Mouse (Mus musculus): ENCODE results near the gene Nin. TPM values are rescaled to one million over a fixed set of nuclear protein-coding genes. Genes with fewer than 3 reads are reported as not detected.

Gene Nin
- total RNA-seq, 1 experiment, result 13.9 TPM

DNA sequence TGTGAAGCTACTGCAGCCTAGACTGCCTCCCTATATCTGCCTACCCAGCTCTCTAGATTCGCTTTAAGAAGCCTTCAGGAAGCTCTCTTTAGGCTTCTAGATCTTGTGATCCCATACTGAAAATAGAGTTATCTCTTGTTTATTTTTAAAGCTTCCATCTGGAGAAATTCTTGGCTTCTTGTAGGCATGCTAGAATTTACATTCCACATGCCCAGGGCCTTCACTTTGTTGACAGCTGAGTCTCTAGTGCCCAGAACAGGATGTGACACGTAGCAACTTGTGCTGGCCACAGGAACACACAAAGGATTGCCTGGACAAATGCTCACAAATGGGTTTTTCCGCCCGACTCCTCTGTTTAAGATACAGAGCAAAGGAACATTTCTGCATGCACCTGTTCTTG is 97.6 kb downstream of the Nin start:
- no peaks in the 10 kb centered on the region for H3K9me3 ChIP-seq (ENCODE audit: control insufficient read depth, insufficient read depth, low read depth, low read length)
- no peak overlapping the region for H3K9ac ChIP-seq (ENCODE audit: insufficient read depth, low read depth, low read length, poor library complexity, severe bottlenecking)
- no peak overlapping the region for H3K4me3 ChIP-seq (ENCODE audit: insufficient read depth in 1 of 2, low read depth in 1 of 2, low read length in 2 of 2, poor library complexity in 1 of 2, severe bottlenecking in 1 of 2)
- no peak overlapping the region for H3K27ac ChIP-seq (ENCODE audit: insufficient read depth, low read depth, low read length, poor library complexity, severe bottlenecking)
- TF ChIP-seq ZNF384 (IDR thresholded peaks at IDR 0.05; ENCODE audit: low read depth, low read length) (no peak), ZC3H11A (IDR thresholded peaks at IDR 0.05; ENCODE audit: borderline replicate concordance, low read depth, low read length) (no peak), CHD2 (IDR thresholded peaks at IDR 0.05; ENCODE audit: low read depth, low read length) (no peak), HCFC1 (IDR thresholded peaks at IDR 0.05; ENCODE audit: borderline replicate concordance, insufficient read depth, low read length) (no peak), MAFK (IDR thresholded peaks at IDR 0.05; ENCODE audit: insufficient read depth, low read depth, low read length) (no peak)
- peaks cover 0 to 4% of the 10 kb centered on the region in 2 experiments; a peak in 1 of 4 replicates for H3K4me1 ChIP-seq (ENCODE audit: control insufficient read depth in 2 of 2, insufficient read depth in 2 of 2, low read length in 2 of 2, poor library complexity in 1 of 2)
- in situ Hi-C loops (cut with MboI; ENCODE audit: low sequenced_read_pairs in 2 of 2, unreplicated experiment in 2 of 2), result no loop called here
- H3K36me3 ChIP-seq (ENCODE audit: control insufficient read depth, insufficient read depth, low read length, poor library complexity, severe bottlenecking), result no peaks in the 10 kb centered on the region
- no peak for DNase-seq (ENCODE audit: low read depth, low spot score)

DNA sequence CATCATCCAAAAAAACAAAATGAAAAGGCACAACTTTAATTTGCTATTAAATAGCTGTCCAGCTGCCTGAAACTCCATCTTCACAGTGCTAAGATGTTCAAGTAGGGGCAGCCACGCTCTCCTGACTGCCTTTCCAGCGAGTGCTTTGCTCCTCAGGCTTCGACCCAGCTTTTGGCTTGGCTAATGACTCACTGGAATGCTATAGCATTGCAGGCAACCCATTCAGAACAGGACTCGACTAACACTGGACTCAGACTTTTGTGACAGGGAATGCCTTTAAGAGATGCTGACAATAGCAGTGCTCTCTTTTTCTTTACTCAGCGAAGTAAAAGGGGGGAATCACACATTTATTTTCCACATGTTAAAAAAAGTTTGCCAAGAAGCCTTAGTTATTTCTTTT is 101.8 kb downstream of the Nin start:
- DNase-seq (ENCODE audit: low read depth, low spot score), result no peak
- no peak overlapping the region for H3K27ac ChIP-seq (ENCODE audit: insufficient read depth, low read depth, low read length, poor library complexity, severe bottlenecking)
- in situ Hi-C loops (cut with MboI; ENCODE audit: low sequenced_read_pairs in 2 of 2, unreplicated experiment in 2 of 2), result no loop called here

DNA sequence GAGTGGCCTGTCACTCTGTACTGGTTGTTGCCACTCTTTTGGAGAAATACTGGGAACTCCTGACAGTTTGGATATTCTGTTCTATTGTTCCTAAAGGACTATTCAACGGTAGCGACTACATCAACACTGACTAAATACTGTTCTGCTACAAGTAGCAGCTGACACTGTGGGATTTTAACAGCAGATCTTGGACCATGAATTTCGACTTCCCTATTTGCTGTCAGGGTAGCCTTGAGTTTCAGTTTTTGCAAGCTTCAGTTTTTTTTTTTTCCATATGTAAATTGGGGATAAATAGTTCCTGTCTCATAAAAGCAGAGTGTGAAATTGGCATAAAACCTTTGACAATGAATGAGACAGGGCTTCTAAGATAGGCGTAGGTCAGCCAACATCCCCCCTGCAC is 103.2 kb downstream of the Nin start:
- no peak for DNase-seq (ENCODE audit: low read depth, low spot score)
- no peaks in the 10 kb centered on the region for H3K9me3 ChIP-seq (ENCODE audit: control insufficient read depth, insufficient read depth, low read depth, low read length)
- H3K9ac ChIP-seq (ENCODE audit: insufficient read depth, low read depth, low read length, poor library complexity, severe bottlenecking), result no peak overlapping the region
- H3K4me3 ChIP-seq (ENCODE audit: insufficient read depth in 1 of 2, low read depth in 1 of 2, low read length in 2 of 2, poor library complexity in 1 of 2, severe bottlenecking in 1 of 2), result no peak overlapping the region
- no peaks in the 10 kb centered on the region for H3K4me1 ChIP-seq (ENCODE audit: control insufficient read depth in 2 of 2, insufficient read depth in 2 of 2, low read length in 2 of 2, poor library complexity in 1 of 2)
- H3K27ac ChIP-seq (ENCODE audit: insufficient read depth, low read depth, low read length, poor library complexity, severe bottlenecking), result no peak overlapping the region
- no peaks in the 10 kb centered on the region for H3K36me3 ChIP-seq (ENCODE audit: control insufficient read depth, insufficient read depth, low read length, poor library complexity, severe bottlenecking)
- in situ Hi-C loops (cut with MboI; ENCODE audit: low sequenced_read_pairs in 2 of 2, unreplicated experiment in 2 of 2), result no loop called here
- TF ChIP-seq CHD2 (IDR thresholded peaks at IDR 0.05; ENCODE audit: low read depth, low read length) (no peak), HCFC1 (IDR thresholded peaks at IDR 0.05; ENCODE audit: borderline replicate concordance, insufficient read depth, low read length) (no peak), ZC3H11A (IDR thresholded peaks at IDR 0.05; ENCODE audit: borderline replicate concordance, low read depth, low read length) (no peak), ZNF384 (IDR thresholded peaks at IDR 0.05; ENCODE audit: low read depth, low read length) (no peak), MAFK (IDR thresholded peaks at IDR 0.05; ENCODE audit: insufficient read depth, low read depth, low read length) (no peak)

More for the DNA sequence above, 101.8 kb downstream of the Nin start:
- H3K9ac ChIP-seq (ENCODE audit: insufficient read depth, low read depth, low read length, poor library complexity, severe bottlenecking), result no peak overlapping the region
- TF ChIP-seq ZC3H11A (IDR thresholded peaks at IDR 0.05; ENCODE audit: borderline replicate concordance, low read depth, low read length) (no peak), ZNF384 (IDR thresholded peaks at IDR 0.05; ENCODE audit: low read depth, low read length) (no peak), MAFK (IDR thresholded peaks at IDR 0.05; ENCODE audit: insufficient read depth, low read depth, low read length) (no peak), CHD2 (IDR thresholded peaks at IDR 0.05; ENCODE audit: low read depth, low read length) (no peak), HCFC1 (IDR thresholded peaks at IDR 0.05; ENCODE audit: borderline replicate concordance, insufficient read depth, low read length) (no peak)
- H3K36me3 ChIP-seq (ENCODE audit: control insufficient read depth, insufficient read depth, low read length, poor library complexity, severe bottlenecking), result no peaks in the 10 kb centered on the region
- no peaks in the 10 kb centered on the region for H3K4me1 ChIP-seq (ENCODE audit: control insufficient read depth in 2 of 2, insufficient read depth in 2 of 2, low read length in 2 of 2, poor library complexity in 1 of 2)
- H3K9me3 ChIP-seq (ENCODE audit: control insufficient read depth, insufficient read depth, low read depth, low read length), result no peaks in the 10 kb centered on the region
- no peak overlapping the region for H3K4me3 ChIP-seq (ENCODE audit: insufficient read depth in 1 of 2, low read depth in 1 of 2, low read length in 2 of 2, poor library complexity in 1 of 2, severe bottlenecking in 1 of 2)

DNA sequence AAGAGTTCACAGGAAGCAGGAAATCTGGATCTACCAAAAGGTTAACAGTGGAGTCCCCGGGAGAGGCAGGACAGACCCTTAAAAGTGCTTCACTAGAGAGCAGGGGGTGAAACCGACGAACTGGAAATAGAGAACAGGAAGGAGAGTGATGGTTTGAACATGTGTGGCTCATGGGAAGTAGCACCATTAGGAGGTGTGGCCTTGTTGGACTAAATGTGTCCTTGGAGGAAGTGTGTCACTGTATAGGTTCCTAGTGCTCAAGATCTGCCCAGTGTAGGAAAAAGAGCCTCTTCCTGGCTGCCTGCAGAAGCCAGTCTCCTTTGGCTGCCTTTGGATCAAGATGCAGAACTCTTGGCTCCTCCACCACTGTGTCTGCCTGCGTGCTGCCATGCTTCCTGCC is 108.4 kb downstream of the Nin start:
- no peak for DNase-seq (ENCODE audit: low read depth, low spot score)
- H3K9ac ChIP-seq (ENCODE audit: insufficient read depth, low read depth, low read length, poor library complexity, severe bottlenecking), result no peak overlapping the region
- no peaks in the 10 kb centered on the region for H3K4me1 ChIP-seq (ENCODE audit: control insufficient read depth in 2 of 2, insufficient read depth in 2 of 2, low read length in 2 of 2, poor library complexity in 1 of 2)
- in situ Hi-C loops (cut with MboI; ENCODE audit: low sequenced_read_pairs in 2 of 2, unreplicated experiment in 2 of 2), result no loop called here
- H3K9me3 ChIP-seq (ENCODE audit: control insufficient read depth, insufficient read depth, low read depth, low read length), result no peaks in the 10 kb centered on the region
- no peak overlapping the region for H3K4me3 ChIP-seq (ENCODE audit: insufficient read depth in 1 of 2, low read depth in 1 of 2, low read length in 2 of 2, poor library complexity in 1 of 2, severe bottlenecking in 1 of 2)
- H3K36me3 ChIP-seq (ENCODE audit: control insufficient read depth, insufficient read depth, low read length, poor library complexity, severe bottlenecking), result no peaks in the 10 kb centered on the region
- H3K27ac ChIP-seq (ENCODE audit: insufficient read depth, low read depth, low read length, poor library complexity, severe bottlenecking), result no peak overlapping the region
- no peak for TF ChIP-seq HCFC1 (IDR thresholded peaks at IDR 0.05; ENCODE audit: borderline replicate concordance, insufficient read depth, low read length)
- TF ChIP-seq ZNF384 (IDR thresholded peaks at IDR 0.05; ENCODE audit: low read depth, low read length), result no peak
- no peak for TF ChIP-seq CHD2 (IDR thresholded peaks at IDR 0.05; ENCODE audit: low read depth, low read length)
- TF ChIP-seq MAFK (IDR thresholded peaks at IDR 0.05; ENCODE audit: insufficient read depth, low read depth, low read length), result no peak
- no peak for TF ChIP-seq ZC3H11A (IDR thresholded peaks at IDR 0.05; ENCODE audit: borderline replicate concordance, low read depth, low read length)
